Mouse (Mus musculus) cerebellum, postnatal 10 days (tissue): ENCODE results near the gene Akap8.

Experiments used
- DNase-seq, 2 experiments: peaks; one replicate each; pipeline ENCODE4 v3.0.0; 2021; ENCODE audit warnings: mixed read lengths in 2 of 2

Gene Akap8

GRCm38 (mm10) chr17:32320597-32321389 lies at the start of gene Akap8:
Gene Akap8 (minus strand): TSS chr17:32321238.
- DNase-seq = peak; percentile 97 to 99

GRCm38 (mm10) chr17:32368991-32369578 lies 48.0 kb upstream of the Akap8 start:
- DNase-seq = no peak

GRCm38 (mm10) chr17:32367706-32368105 lies 46.7 kb upstream of the Akap8 start:
- DNase-seq = no peak

GRCm38 (mm10) chr17:32365296-32365695 lies 44.3 kb upstream of the Akap8 start:
- no peak for DNase-seq

GRCm38 (mm10) chr17:32364850-32365249 lies 43.8 kb upstream of the Akap8 start:
- no peak for DNase-seq

- peak; percentile 90 to 95 for DNase-seq
These were observed 43.3 kb upstream of the Akap8 start for GRCm38 (mm10) chr17:32364331-32364730.

- DNase-seq = no peak
These were observed 42.8 kb upstream of the Akap8 start for GRCm38 (mm10) chr17:32363821-32364301.

- DNase-seq = no peak
These were observed 41.6 kb upstream of the Akap8 start for GRCm38 (mm10) chr17:32362686-32363085.

- no peak for DNase-seq
These were observed 38.9 kb upstream of the Akap8 start for GRCm38 (mm10) chr17:32359928-32360327.

- DNase-seq = no peak
These were observed 37.9 kb upstream of the Akap8 start for GRCm38 (mm10) chr17:32358943-32359340.

- DNase-seq = no peak
These were observed 37.3 kb upstream of the Akap8 start for GRCm38 (mm10) chr17:32358192-32358942.

GRCm38 (mm10) chr17:32356766-32357760 lies 36.0 kb upstream of the Akap8 start:
- DNase-seq = no peak

- no peak for DNase-seq
These were observed 35.2 kb upstream of the Akap8 start for GRCm38 (mm10) chr17:32356281-32356680.

GRCm38 (mm10) chr17:32355031-32355430 lies 34.0 kb upstream of the Akap8 start:
- no peak for DNase-seq

GRCm38 (mm10) chr17:32354211-32354610 lies 33.2 kb upstream of the Akap8 start:
- peak; percentile 38 to 47 for DNase-seq

- DNase-seq = peak; percentile 93 to 96
These were observed 32.7 kb upstream of the Akap8 start for GRCm38 (mm10) chr17:32353696-32354095.

- no peak for DNase-seq
These were observed 30.7 kb upstream of the Akap8 start for GRCm38 (mm10) chr17:32351726-32352125.

GRCm38 (mm10) chr17:32351269-32351668 lies 30.2 kb upstream of the Akap8 start:
- no peak for DNase-seq

GRCm38 (mm10) chr17:32350382-32350983 lies 29.4 kb upstream of the Akap8 start, which contains the start of gene Akap8l:
Gene Akap8l (minus strand): TSS chr17:32350607.
- DNase-seq = peak; percentile 98

GRCm38 (mm10) chr17:32349851-32350381 lies 28.9 kb upstream of the Akap8 start:
- DNase-seq = no peak

- DNase-seq = peak; percentile 54 to 70
These were observed 28.1 kb upstream of the Akap8 start for GRCm38 (mm10) chr17:32349037-32349732.
